Mouse (Mus musculus) urinary bladder, postnatal 10 days (tissue): Measurements from ENCODE around the gene Sox13.

Experiments used
- DNase-seq: peaks from one replicate; pipeline ENCODE4 v3.0.0; 2022; ENCODE audit warnings: low spot score

Gene Sox13

DNA sequence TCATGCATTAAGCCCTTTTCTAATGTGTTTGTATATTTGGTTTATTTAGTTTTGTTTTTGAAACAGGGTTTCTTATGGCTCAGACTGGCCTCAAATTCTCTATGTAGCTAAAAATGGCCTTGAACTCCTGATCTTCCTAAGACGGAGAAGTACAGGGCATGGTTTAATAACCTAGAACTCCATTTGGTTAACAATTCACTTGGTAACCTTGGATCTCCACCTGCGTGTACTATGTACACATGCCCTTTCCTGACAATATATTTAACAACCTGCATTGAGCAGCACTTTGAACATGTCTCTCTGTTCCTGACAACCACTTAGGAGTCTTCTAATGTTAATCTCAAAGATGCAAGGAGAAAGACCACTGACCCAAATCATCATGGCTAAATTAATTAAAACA is 7.0 kb upstream of the Sox13 start:
- no peak for DNase-seq

DNA sequence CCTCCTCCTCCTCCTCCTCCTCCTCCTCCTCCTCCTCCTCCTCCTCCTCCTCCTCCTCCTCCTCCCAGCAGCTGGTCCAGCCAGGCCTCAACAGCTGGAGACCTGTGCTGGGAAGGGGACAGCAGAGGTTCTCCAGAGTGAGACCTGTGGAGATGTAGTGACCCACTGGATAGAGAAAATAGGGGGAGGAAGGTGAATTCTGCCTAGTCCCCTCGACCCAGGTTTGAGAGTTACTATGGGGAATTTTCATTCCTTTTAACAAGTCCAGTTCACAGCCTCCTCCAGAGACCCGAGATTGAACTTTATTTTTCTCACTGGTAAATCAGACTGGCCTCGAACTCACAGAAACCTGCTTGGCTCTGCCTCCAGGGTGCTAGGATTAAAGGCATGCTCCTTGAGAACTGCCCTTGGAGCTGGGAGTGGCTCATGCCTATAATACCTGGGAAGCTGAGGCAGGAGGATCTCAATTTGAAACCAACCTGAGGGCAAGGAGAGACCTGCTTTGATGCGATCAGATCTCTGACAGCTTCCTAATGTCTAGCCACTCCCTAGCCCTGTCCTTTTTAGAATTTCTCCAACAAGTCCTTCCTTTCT is 467 bp upstream of the Sox13 start:
- DNase-seq: no peak

DNA sequence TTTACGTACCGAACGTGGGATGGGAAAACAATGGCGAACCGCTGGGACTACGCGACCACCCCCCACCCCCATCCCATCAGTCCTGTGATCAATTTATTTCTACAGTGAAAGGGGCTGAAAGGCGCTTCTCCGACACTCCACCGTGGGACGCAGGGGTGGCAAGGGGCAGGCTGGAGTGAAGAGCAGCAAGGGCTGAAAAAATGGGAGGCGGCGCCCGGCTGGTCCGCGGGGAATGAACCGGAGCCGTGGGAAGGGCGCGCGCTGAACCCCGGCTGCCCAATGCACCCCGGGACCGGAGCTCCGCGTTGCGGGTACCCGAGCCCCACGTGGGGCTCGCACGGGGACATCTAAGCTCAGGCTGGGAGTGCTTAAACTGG is 1.0 kb downstream of the Sox13 start:
- no peak for DNase-seq

DNA sequence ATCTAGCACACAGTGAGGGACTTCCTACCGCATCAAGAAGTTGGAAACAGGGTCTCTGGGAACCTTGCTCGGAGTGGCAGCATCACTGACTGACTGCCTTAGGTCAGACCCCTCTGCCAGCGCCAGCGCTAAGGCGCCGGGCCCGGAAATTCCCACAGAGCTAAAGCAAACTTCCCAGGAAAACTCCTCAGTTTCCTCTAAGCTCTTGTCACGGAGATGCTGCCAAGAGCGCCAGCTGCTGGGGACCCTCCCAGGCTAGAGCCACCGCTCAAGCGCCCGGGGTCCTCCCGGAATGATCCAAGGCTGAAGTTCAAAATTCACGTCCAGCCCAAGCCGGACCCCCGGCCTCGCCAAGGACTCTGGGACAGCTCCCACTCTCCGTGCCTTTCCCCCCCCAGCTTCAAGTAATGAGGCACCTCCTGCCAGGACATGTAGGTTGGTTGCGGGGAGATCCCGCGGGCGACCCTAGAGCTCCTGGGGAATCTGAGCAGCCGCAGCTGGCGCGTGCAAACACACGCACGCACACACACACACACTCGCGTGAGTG is 1.5 kb downstream of the Sox13 start:
- DNase-seq: no peak

DNA sequence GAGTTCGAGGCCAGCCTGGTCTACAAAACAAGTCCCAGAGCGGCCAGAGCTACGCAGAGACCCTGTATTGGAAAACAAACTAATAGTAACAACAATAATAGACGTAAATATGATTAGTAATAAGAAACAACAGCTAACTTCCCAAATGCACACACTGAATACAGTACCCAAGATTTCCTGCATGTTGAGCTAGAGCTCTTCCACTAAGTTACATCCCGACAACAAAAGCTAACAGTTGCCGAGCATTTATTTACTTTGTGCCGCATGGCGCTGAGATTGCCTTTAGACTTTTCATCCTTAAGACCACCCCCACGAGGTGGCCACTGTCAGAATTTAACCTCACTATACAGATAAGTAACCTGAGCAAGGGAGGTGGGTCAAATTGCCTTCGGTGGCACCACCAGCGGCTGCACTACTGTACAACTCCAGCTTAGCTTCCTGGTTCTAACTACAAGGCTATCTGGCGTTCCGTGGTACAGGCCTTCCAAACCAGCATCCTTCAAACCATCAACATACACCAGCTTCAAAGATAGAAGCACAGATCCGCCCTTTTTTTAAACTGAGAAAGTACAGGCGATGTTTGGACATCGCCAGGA is 2.1 kb downstream of the Sox13 start:
- no peak for DNase-seq

DNA sequence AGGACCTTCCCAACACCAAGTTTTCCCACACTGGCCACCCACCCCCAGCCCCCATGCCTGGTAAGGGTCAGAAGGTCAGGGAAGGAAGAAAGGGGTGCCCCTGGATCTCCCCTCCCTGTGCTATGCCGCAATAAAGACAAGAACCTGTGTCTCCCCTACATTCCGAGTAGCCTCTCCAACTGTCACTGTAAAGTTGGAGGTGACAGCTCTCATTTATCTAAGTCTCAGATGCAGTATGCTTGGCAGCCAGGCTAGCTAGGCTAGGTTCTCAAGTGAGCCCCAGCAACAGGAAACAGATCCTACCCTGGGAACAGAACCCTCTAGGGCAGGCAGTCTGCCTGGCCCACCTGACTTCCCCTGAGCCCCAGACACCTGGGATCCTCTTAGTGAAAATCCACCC is 3.1 kb downstream of the Sox13 start:
- DNase-seq: no peak

DNA sequence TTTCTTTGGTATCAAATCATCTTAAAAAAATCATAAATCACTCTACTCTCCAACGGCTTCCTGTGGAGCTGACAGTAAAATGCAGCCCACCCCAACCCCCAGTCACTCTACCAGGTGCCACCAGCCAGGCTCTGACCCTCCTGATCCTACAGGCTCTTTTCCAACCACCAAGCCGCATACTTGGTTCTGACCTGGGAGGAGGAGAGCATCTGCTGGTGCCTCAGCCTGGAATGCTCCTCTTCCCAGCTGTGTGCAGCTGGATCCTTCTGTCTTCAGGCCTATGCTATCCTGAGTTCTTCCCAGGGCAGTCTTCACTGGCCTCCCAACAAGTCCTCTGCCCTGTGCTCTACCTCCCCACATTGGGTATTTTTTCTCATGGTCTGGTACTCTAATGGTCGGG is 3.7 kb downstream of the Sox13 start:
- no peak for DNase-seq

DNA sequence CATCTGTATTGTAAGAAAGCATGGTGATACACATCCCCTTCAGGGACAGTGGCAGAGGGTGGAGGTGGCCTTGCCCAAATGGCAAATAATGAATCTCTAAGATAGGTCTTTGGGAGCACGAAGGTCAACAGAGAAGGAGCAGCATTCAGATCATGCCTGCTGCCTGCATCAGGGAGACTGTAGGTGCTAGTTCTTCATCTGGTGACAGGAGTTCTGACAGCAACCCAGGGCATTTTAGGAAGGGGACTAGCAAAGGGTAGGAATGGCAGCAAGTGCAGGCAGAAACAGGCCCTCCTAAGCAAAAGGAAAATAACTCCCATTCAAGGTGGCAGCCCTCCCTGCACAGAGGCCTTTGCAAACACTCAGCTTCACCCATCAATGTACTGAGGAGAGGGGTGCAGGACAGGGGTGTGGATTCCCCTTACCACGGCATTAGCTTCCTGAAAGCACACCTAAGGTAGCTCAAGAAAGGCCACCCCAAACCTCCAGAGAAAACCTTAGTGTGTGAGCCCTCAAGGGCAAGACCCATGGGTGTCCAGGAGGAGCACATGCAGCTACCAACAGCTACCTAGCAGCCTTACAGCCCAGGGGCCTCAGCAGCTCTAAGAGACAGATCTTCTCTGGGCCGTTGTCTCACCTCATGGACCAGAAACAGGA is 4.9 kb downstream of the Sox13 start:
- no peak for DNase-seq

DNA sequence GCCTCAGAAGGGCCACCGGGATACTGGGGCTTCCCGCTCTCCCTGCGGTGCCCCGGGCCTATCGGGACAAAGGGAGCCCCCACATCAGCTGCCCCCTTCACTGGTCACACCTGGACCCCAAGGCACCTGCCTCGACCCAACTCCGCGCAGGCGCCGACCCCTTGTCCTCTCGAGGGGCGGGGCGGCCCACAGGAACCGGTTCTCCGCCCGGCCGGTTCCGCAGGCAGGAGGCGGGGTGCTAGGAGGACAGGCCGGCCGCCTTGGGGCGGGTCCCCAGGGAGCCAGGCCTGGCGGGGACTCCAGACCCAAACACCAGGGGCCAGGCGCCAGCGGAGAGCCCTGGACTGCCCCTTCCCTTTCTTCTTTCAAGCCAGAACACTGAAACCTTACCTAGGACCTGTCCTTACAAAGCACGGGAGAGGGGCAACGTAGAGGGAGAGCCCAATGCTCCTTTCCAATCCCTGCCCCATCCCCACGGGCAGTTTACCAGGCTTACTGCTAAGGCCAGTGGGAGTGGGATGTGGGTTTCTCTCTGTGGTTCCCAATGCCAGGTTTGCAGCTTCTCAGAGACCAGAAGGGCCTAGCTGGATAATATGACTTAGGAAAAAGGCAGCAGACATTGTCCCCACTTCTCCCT is 5.9 kb downstream of the Sox13 start:
- peak; percentile 43 for DNase-seq

DNA sequence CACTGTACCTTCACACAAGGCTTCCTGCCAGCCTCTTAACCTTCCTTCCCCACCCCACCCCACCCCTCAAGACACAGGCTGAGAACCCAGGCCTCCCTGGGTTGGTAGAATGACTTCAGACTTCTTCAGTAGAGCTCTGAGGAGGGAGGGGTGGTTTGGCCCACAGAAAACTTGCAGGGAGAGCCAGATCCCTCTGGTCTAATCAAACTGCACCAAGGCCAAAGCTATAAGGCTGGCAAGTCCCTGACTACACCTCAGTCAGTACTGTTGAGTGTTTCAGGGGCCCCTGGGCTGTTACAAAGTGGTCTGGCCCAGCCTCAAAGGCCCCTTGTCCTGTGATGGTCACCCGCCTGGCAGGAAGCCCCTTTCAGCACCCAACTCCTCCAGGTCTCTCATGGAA is 6.6 kb downstream of the Sox13 start:
- DNase-seq: no peak

DNA sequence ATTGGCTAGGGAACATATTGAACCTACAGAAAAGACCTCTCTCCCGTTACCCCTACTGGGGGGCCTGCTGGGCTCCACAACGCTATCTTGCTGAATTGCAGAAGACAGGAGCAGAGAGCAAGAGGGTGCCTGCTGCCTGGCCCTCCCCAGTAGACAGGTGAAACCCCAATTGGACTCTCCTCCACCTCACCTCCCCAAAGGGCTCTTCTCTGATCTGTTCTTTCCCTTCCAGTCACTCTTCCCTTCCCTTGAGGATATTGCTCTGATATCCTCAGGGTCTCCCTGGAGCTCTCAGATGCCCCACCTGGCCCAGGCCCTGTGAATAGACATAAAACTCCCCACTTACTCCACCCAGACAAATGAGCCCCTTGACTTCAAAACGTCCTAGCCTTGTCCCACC is 7.1 kb downstream of the Sox13 start:
- no peak for DNase-seq

DNA sequence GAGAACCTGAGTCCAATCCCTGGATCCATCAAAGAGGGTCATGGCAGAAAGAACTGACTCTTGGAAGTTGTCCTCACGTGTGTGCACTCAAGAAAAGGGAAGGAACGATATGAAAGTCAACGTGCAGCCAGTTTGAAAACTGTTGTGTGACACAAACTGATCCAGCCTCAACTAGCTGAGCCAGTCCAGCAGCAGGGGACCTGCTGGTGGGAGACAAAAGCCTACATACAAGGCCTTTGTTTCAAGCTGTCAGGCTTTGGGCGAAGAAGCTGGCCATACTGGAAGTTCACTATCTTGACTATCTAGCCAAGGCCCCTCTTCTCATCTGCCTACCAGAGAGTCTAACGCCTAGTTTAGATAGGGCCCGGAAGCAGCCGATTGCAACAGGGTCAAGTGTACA is 7.7 kb downstream of the Sox13 start:
- no peak for DNase-seq

DNA sequence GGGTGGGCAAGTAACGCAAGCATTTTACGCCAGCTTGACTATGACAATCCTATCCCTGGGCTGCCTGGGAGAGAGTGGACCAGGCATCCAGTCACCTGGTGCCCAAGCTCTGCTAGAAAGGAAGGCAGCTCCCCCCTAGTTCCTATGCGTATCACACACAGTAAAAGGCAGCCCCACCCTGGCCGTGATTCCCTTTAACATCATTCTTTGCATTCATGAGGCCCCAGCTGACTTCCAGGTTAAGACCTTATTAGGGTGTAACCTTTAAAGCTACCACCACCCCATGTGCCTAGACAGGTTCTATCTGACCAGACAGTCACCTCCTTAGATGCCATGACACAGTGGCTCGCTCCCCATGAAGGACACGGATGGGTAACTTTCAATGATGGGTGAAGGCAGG is 8.7 kb downstream of the Sox13 start:
- DNase-seq: no peak

DNA sequence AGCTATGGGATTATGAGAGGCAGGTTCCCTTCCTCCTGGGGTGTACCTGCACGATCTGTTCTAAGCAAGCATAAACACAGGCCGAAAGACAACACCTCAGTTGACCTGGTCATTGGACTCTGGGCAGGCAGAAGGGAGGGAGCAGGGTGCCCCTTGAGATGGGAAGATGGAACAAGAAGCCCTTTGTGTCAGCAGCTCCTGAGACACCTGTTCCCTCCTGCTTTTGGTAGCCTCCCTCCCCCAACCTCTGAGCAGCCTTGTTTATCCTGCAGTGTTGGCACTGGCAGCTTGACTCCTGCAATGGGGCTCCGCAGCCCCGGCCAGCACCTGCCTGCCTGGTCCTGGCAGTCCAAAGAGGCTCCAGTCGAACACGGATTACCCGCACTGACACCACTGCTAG is 9.1 kb downstream of the Sox13 start:
- no peak for DNase-seq

DNA sequence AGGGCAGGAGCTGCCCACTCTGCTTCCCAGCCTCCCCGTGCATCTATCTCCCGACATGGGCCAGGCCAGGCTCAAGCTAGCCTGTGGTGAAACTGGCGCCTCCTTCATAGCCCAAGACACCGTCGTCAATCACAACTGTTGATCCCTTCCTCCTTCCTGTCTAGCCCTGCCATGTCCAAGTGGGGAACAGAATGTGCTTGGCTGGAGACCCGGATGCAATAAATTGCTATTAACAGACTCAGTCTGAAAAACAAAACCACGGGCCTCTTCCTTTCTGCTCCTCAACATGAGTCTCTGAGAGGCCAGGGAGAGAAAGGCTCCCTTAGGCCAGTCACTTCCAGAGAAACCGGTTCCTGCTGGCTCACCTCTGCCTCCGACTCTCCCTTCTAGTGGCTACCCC is 11.2 kb downstream of the Sox13 start:
- no peak for DNase-seq

DNA sequence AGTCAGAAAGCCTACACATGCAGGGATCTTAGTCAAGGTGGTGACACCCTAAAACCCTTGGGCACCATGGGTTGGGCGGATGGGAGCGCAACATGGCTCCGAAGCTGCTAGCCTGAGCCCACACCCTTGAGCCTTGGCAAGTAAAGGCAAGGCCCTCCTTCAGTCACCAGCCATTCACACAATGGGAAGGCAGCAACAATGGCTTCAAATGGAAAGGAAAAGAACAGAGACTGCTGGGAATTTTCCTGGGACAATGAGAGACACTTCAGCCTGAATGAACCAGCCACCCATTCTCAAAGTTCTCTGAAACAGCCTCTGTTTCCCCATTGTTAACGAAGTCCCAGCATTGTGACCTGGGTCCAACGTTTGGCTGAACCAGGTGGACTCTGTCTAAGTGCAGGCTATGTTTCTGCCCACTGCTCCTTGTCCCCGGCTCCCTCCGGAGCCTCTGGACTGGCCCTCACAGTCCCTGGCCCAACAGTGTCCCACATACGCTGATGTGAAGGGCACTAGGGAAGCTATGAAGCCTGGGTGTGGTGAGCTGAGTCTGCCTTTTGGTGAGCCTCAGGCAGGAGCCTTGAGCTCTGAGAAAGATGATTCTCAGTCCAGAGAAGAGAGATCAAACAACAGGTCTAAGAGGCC is 12.6 kb downstream of the Sox13 start:
- no peak for DNase-seq

DNA sequence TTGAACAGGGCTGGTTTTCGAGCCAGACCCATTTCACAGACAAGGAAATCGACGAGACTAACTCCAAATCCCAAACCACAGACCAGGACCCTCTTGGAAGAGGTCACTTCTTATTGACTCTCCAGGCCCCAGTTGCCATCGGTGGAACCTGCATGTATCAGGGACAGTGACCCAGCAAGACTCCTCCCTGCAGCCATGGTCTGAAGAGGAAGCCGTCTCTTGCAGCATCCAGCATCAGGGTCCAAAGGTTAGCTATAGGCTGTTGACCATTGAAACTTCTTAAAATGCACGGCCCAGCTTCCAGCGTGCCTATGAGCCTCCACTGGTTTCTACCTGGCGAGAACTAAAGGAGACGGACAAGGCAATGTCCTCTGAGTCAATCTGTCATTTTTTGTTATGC is 14.4 kb downstream of the Sox13 start:
- DNase-seq: no peak

DNA sequence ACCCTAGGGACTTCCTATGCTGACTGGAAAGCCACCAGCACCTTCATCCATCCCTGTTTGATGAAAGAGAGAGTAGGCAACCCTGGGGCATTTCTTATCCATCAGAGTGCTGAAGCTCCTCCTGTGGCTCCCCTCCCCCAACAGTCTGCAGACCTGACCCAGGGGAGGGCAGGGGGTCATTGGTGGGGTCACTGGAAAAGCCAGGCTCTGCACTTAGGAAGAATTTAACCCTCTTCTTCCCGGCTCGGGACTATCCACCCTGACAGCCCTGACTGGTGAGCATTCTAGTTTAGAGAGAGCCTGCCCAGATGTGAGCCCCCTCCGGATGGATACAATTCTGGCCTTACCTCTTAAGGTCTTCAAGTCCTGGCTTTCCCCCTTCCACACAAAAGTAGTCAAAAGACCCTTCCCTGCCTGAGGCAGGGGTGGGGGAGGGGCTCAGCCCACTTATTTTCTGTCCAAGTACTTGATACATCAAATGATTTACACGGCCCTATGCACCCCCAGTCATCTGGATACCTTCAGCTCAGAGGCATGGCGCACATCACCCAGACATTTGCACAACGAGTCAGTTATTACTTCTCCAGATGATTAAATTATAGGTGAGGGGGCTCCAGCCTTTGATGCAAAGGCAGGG is 15.2 kb downstream of the Sox13 start:
- no peak for DNase-seq

DNA sequence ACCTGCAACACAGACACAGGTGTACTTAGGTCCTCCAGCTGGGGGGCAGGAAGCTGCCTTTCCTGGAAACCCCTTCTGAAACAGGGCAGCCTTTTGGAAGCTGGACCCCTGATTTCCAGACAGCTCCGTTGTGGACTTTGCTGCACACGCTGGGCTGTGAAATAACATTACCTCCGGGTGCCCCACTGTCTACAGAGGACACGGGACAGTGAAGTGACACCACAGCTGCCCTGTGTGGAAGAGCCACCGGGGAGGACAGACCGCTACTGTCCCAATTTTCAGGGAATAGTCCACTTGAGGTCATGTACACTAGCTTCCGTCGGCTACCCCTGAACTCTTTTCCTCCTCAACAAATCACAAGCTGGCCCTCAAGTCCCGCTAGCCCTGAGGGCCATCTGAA is 15.9 kb downstream of the Sox13 start:
- no peak for DNase-seq

DNA sequence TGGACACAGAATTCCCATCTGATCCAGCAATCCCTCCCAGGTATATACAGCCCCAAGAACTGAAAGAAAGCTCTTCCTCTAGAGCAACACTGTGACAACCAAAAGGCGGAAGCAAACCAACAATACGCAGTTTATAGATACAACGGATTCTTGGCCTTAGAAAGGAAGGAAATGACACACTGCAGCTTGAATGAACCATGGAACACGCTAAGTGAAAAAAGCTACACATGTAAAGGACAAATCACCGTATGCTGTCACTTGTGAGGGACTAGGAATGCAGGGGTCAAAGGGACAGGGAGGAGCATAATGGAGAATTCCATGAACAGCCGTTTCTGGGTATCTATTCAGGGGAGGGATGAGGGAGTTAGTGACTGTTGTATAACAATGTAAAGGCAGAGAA is 16.7 kb downstream of the Sox13 start:
- no peak for DNase-seq

DNA sequence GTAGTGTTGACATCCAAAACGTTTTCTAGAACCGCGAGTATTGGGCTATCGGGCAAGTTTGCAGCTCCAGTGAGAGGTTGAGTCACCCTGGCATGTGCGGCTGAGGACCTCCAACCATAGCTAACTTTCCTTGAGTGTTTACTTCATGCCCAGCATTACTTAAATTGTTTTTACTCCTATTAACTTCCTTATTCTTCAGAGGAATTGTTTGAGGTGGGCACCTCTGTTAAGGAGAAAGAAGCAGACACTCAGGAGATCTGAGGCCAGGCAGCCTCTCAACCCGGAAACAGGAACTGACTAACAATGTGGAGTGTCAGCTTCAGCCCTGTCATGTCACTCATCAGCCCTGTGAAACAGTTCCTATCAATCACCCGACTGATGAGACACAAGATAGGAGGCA is 17.6 kb downstream of the Sox13 start:
- no peak for DNase-seq

DNA sequence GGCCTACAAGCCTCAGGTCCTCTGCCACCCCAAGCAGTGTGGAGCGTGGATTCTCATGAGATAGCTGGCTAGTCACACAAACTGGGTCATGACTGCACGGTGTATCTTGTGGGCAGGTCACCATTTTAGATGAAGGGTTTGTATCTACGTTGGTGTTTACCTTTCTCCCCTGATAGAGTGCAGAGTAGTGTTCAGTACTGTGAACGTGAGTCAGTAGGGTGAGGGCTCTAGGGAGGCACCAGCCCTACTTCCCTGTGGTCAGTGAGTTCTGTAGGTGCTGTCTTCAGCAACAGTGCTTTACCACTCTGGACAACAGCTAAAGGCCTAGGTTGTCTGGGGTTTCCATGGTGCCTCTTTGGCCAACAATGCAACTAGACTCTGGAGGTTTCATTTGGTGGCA is 20.2 kb downstream of the Sox13 start:
- no peak for DNase-seq
